Mouse (Mus musculus) hindbrain, embryonic 12.5 days (tissue): ENCODE data around the gene Tbc1d17. TPM values are rescaled to one million over a fixed set of nuclear protein-coding genes. Genes with fewer than 3 reads are reported as not detected.

ENCODE experiments used
- ATAC-seq: fragments of 200-750 bp; cut with Nextera tagmentation; 2 replicates; pipeline ENCODE4 v1.8.0; 2017; ENCODE audit warnings: moderate TSS enrichment; ENCODE audit not compliant: low FRiP score
- H3K27ac ChIP-seq: fragments of 300-500 bp; sonication (generic); 2 replicates; pipeline ENCODE4 v1.5.1; 2016; ENCODE audit warnings: mild to moderate bottlenecking
- H3K27me3 ChIP-seq: fragments of 300-500 bp; sonication (generic); 2 replicates; pipeline ENCODE4 v1.6.1; 2016; ENCODE audit warnings: mild to moderate bottlenecking
- H3K36me3 ChIP-seq: fragments of 300-500 bp; sonication (generic); 2 replicates; pipeline ENCODE4 v1.6.1; 2016; ENCODE audit warnings: mild to moderate bottlenecking
- H3K4me1 ChIP-seq: fragments of 300-500 bp; sonication (generic); 2 replicates; pipeline ENCODE4 v1.6.1; 2016
- H3K4me2 ChIP-seq: fragments of 300-500 bp; sonication (generic); replicated peaks from 2 replicates; pipeline ENCODE4 v1.6.1; 2016; ENCODE audit warnings: mild to moderate bottlenecking
- H3K4me3 ChIP-seq: fragments of 300-500 bp; sonication (generic); 2 replicates; pipeline ENCODE4 v1.5.1; 2016; ENCODE audit warnings: mild to moderate bottlenecking
- H3K9ac ChIP-seq: fragments of 300-500 bp; sonication (generic); 2 replicates; pipeline ENCODE4 v1.6.1; 2016; ENCODE audit warnings: mild to moderate bottlenecking, moderate library complexity
- H3K9me3 ChIP-seq: fragments of 300-500 bp; sonication (generic); replicated peaks from 2 replicates; pipeline ENCODE4 v1.6.1; 2016; ENCODE audit warnings: mild to moderate bottlenecking
- WGBS: fragments of 180-500 bp; shearing (Covaris S2); methylation state at CpG from one replicate; pipeline ENCODE4 v1.1.7; 2016; 5-methylcytosine and 5-hydroxymethylcytosine counted together
- polyA plus RNA-seq: library from polyadenylated mRNA; unstranded; fragments of >200 nt; fragmentation: Nextera tagmentation; extraction: Ambion mirVana; gene quantifications from 2 replicates; pipeline ENCODE4 v1.2.1, GENCODE M21; 2016

The Tbc1d17 gene
- polyA plus RNA-seq, 1 experiment from 2014 or later, result 103 TPM

DNA sequence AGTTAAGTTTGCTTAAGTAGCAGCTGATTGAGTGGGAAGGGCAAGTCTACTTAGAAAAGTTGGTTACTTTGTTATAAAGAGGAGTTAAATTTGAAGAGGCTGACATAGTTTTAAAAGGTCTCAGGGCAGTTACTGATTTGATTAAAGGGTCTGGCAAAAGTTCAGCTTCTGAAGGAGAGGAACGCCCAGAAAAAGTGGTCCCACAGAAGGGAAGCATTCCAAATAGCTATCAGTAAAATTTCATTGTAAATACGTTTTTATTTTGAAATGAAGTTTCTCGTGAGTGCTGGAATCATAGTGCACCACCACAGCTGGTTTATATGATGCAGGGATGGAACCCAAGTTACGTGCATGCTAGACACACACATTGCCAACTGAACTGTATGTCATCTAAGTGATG is 16.1 kb downstream of the Tbc1d17 start:
- H3K9ac ChIP-seq, result no peak overlapping the region
- H3K4me1 ChIP-seq, result no peaks in the 10 kb centered on the region
- 83% methylated on average over 4 of the region's 4 CpGs for WGBS
- no peak overlapping the region for H3K4me3 ChIP-seq
- peaks cover 2% of the 10 kb centered on the region; the same call in 1 of the 2 replicates for H3K27me3 ChIP-seq
- peaks cover 44% of the 10 kb centered on the region for H3K36me3 ChIP-seq
- no peak overlapping the region for H3K27ac ChIP-seq
- no peak overlapping the region for H3K4me2 ChIP-seq
- H3K9me3 ChIP-seq, result no peaks in the 10 kb centered on the region
- ATAC-seq, result no peak

DNA sequence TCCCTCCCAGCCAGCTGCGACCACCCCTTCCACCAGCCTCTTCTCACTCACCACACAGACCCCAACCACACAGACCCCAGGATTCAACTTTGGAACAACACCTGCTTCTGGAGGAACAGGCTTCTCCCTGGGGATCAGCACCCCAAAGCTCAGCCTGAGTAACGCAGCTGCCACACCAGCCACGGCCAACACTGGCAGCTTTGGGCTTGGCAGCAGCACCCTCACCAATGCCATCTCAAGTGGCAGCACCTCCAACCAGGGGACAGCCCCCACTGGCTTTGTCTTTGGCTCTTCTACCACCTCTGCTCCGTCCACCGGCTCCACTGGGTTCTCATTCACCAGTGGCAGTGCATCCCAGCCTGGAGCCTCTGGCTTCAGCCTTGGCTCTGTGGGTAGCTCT is 20.2 kb downstream of the Tbc1d17 start:
- H3K27me3 ChIP-seq, result no peaks in the 10 kb centered on the region
- H3K27ac ChIP-seq, result no peak overlapping the region
- H3K4me2 ChIP-seq, result no peak overlapping the region
- H3K4me3 ChIP-seq, result no peak overlapping the region
- ATAC-seq, result no peak
- WGBS, result 97% methylated on average over 5 of the region's 5 CpGs
- H3K9ac ChIP-seq, result no peak overlapping the region
- H3K4me1 ChIP-seq, result peaks cover 8% of the 10 kb centered on the region; the same call in 1 of the 2 replicates
- no peaks in the 10 kb centered on the region for H3K9me3 ChIP-seq
- peaks cover 44% of the 10 kb centered on the region for H3K36me3 ChIP-seq

DNA sequence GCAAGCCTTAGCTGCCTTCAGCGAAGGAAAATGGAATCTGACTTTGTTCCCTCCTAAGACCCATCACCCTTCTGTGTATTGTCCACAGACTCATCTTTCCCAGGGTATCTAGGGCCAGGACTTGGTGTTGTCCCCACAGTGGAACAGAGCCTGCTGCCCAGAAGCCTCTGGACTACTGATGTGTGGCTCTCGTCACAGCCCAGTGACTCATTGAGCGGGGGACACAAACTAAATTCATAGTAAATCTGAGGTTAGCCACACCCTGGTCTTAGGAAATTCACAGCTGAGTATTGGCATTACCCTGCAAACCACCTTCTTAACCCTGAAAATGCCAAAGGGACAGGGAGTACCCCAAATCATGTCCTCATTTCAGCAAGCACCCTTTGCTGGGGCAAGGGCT is 22.1 kb downstream of the Tbc1d17 start:
- Histone ChIP-seq H3K27me3 (no peaks in the 10 kb centered on the region), H3K4me1 (peaks cover 8% of the 10 kb centered on the region; the same call in 1 of the 2 replicates), H3K36me3 (peaks cover 38% of the 10 kb centered on the region), H3K9ac (no peak overlapping the region), H3K9me3 (no peaks in the 10 kb centered on the region), H3K4me2 (no peak overlapping the region), H3K4me3 (no peak overlapping the region), H3K27ac (no peak overlapping the region)
- no peak for ATAC-seq
- WGBS, result 93% methylated on average over 3 of the region's 3 CpGs

DNA sequence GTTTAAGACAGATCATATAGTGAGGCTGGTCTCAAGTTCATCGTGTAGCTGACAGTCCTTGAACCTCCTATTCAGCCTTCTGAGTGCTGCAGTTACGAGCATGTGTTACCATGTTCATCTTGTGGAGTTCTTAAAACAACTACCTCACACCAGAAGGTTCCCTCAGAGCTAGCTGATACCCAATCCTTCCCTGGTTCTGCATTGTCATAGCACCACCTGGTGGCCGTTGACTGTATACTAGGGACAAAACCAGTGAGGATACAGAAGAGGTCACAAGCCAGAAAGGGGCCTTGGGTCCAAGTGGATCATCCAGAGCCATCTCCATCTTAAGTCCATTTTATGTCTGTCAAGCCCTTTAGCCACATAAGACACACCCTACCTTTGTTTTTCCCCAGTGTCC is 24.0 kb downstream of the Tbc1d17 start:
- Histone ChIP-seq H3K27ac (no peak overlapping the region; the same call in 1 of the 2 replicates), H3K9ac (no peak overlapping the region), H3K4me1 (peaks cover 15% of the 10 kb centered on the region), H3K36me3 (peaks cover 20% of the 10 kb centered on the region), H3K4me3 (no peak overlapping the region), H3K9me3 (no peaks in the 10 kb centered on the region), H3K27me3 (no peaks in the 10 kb centered on the region), H3K4me2 (no peak overlapping the region)
- 31% methylated on average over 3 of the region's 3 CpGs for WGBS
- ATAC-seq, result peak; percentile 68

DNA sequence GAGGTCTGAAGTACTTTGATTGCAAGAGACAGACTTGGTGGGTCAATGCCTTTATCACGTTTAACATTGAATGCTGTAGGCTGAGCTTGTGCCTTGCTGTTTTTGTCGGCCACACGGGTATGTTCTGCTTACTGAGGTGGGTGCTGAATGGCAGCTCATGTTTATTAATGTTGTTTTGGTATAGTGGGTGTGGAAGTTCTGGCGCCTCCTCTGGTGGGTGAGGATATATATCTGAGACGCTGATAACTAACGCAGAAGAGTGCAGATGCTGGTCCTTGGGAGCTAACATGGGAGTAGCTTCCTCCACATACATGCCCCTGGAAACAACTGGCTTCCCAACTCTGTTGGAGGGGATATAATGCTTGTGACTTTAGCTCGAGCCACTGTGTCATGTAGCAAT is 25.5 kb downstream of the Tbc1d17 start:
- Histone ChIP-seq H3K27ac (no peak overlapping the region), H3K27me3 (no peaks in the 10 kb centered on the region), H3K4me1 (peaks cover 30% of the 10 kb centered on the region), H3K4me2 (no peak overlapping the region), H3K9me3 (no peaks in the 10 kb centered on the region), H3K36me3 (peaks cover 5% of the 10 kb centered on the region), H3K9ac (no peak overlapping the region), H3K4me3 (no peak overlapping the region)
- no peak for ATAC-seq
- WGBS, result 40% methylated on average over 7 of the region's 7 CpGs

DNA sequence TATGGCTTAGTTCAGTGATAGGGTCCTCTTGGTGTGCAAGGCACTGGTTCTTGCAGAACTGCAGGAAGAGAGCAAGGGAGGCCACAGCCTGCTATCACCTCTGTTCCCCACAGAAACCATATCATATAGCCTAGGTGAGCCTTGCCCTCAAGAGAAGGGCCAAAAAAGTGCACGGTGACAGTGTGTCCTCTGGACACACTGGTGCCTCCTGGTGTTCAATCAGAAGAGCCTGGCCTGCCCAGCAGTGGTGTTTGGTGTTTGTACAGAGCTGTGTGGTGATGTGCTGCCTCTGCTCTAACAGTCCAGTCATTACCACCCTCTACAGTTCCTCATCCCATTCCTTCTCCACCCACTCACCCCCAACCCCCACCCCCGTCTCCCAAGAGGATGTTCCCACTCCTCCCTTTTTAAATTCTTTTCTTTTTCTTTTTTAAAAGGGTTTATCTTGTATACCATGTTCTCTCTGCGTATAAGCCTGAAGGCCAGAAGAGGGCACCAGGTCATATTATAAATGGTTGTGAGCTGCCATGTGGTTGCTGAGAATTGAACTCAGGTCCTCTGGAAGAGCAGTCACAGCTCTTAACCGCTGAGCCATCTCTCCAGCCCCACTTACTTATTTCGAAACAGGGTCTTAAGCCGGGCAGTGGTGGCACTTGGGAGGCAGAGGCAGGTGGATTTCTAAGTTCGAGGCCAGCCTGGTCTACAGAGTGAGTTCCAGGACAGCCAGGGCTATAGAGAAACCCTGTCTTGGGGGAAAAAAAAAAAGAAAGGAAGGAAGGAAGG is 27.0 kb downstream of the Tbc1d17 start:
- ATAC-seq, result no peak
- peaks cover 45% of the 10 kb centered on the region for H3K4me1 ChIP-seq

DNA sequence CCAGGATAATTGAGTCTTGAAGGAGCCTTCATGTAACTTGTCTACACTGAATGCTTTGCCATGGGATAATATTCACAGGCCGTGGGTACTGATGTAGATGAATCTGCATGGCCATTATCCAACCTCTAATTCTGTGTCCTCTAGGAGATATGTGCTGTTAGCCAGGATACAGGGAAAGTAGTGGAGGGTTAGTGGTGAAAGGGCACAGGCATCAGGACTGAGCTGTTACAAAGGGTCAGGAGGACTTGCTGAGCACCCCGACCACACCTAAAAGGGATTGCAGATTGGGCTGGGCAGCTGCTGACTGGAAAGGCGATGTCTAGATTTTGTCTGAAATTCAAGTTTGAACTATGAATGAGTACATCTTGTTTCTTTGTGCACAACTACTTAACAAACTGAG is 28.4 kb downstream of the Tbc1d17 start:
- no peak overlapping the region for H3K9ac ChIP-seq
- no peak overlapping the region for H3K4me3 ChIP-seq
- H3K4me1 ChIP-seq, result peaks cover 46% of the 10 kb centered on the region
- H3K4me2 ChIP-seq, result no peak overlapping the region
- H3K9me3 ChIP-seq, result no peaks in the 10 kb centered on the region
- H3K27me3 ChIP-seq, result no peaks in the 10 kb centered on the region
- H3K27ac ChIP-seq, result no peak overlapping the region
- 85% methylated on average over 3 of the region's 3 CpGs for WGBS
- H3K36me3 ChIP-seq, result no peaks in the 10 kb centered on the region
- no peak for ATAC-seq

More for the DNA sequence above, 27.0 kb downstream of the Tbc1d17 start:
- no peaks in the 10 kb centered on the region for H3K36me3 ChIP-seq
- H3K9me3 ChIP-seq, result no peaks in the 10 kb centered on the region
- no peaks in the 10 kb centered on the region for H3K27me3 ChIP-seq
- H3K4me3 ChIP-seq, result no peak overlapping the region
- no peak overlapping the region for H3K4me2 ChIP-seq
- 88% methylated on average over 7 of the region's 7 CpGs for WGBS
- no peak overlapping the region for H3K9ac ChIP-seq
- no peak overlapping the region for H3K27ac ChIP-seq

DNA sequence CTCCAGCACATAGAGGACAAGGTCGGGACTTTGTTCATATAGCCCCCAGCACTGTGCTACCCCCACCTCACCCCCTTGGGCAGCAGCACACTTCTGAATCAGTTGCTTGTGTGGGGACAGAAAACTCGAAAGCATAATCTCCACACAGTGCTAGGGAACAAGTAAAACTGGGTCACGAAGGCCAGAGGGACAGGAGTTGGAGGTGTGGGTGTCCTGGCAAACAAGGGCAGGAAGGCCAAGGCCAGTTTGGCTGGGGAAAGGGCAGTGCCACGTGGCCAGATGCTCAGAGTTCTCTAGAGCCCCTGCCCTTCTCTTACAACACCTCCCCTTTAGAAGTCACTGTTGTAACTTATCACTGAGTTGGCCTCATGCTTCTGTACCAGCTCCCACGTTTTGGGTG is 29.0 kb downstream of the Tbc1d17 start:
- no peak for ATAC-seq
- Histone ChIP-seq H3K4me2 (no peak overlapping the region), H3K9me3 (no peaks in the 10 kb centered on the region), H3K4me1 (peaks cover 49% of the 10 kb centered on the region), H3K27me3 (no peaks in the 10 kb centered on the region), H3K9ac (no peak overlapping the region), H3K27ac (no peak overlapping the region), H3K36me3 (no peaks in the 10 kb centered on the region), H3K4me3 (no peak overlapping the region)
- 78% methylated on average over 5 of the region's 5 CpGs for WGBS

DNA sequence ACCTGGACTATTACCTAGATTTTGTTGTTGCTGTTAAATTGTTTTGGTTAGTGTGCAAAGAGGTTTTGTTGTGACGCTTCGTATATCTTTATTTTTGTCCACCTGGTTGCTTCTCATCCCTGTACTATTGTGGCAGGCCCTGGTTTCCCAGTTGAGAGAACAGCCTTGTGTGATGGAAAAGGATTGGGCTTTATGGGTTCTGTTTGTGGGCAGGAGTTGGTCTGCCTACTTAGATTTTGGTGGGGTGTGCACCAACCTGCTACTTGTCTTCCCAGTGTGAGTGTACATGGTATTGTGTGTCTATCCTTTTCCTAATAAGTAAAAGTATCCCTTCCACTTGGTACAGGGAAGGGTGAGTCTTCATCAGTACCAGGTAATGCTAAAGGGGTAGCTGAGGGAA is 29.5 kb downstream of the Tbc1d17 start:
- H3K27ac ChIP-seq, result no peak overlapping the region
- H3K4me1 ChIP-seq, result peaks cover 47% of the 10 kb centered on the region
- H3K9ac ChIP-seq, result peak overlapping the region; percentile 89; the same call in 1 of the 2 replicates
- no peaks in the 10 kb centered on the region for H3K9me3 ChIP-seq
- ATAC-seq, result no peak
- no peaks in the 10 kb centered on the region for H3K27me3 ChIP-seq
- no peaks in the 10 kb centered on the region for H3K36me3 ChIP-seq
- peak overlapping the region; percentile 83 for H3K4me3 ChIP-seq
- WGBS, result 96% methylated on average over 2 of the region's 2 CpGs
- H3K4me2 ChIP-seq, result peak overlapping the region; percentile 80

DNA sequence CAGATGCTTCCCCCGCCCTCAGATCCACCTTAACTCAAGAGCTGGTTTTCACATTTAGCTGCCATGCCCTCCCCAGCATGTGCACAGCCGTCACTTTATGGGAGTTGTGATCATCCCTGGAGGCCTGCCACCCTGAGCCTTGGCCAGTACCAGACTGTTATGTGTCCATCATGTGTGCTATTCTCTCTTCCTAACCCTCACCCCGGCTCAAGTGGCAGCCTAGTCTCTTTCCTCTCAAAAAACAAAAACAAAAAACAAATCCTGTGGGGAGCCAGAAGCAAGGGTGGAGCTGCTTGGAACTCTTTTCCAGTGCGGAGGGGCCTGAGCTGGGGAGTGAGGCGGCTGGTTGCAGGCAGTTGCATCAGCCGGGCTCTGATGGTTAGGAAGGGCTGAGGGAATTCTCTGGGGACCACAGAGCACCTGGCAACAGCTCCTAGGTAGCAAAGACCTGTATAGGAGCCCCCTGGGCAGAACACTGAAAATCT is 30.1 kb downstream of the Tbc1d17 start:
- Histone ChIP-seq H3K36me3 (peaks cover 5% of the 10 kb centered on the region; the same call in 1 of the 2 replicates), H3K4me3 (peak overlapping the region; percentile 83), H3K27me3 (no peaks in the 10 kb centered on the region), H3K4me1 (peaks cover 46% of the 10 kb centered on the region), H3K9ac (peak overlapping the region; percentile 89), H3K27ac (no peak overlapping the region), H3K4me2 (peak overlapping the region; percentile 80), H3K9me3 (no peaks in the 10 kb centered on the region)
- 52% methylated on average over 6 of the region's 6 CpGs for WGBS
- no peak for ATAC-seq

DNA sequence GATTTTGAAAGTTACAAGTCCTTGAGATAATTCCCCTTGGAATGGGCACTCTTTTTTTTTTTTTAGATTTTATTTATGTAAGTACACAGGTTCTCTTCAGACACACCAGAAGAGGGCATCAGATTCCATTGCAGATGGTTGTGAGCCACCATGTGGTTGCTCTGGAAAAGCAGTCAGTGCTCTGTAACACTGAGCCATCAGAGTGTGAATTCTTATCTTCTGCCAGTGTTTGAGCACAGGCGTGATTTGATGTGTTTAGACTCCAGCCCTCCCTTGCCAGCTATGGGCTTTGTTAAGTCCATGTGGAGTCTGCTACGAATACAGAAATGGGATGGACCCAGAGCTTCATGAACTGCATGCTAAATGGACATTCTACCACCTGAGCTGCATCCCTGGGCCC is 30.7 kb downstream of the Tbc1d17 start:
- H3K9ac ChIP-seq, result peak overlapping the region; percentile 89; the same call in 1 of the 2 replicates

DNA sequence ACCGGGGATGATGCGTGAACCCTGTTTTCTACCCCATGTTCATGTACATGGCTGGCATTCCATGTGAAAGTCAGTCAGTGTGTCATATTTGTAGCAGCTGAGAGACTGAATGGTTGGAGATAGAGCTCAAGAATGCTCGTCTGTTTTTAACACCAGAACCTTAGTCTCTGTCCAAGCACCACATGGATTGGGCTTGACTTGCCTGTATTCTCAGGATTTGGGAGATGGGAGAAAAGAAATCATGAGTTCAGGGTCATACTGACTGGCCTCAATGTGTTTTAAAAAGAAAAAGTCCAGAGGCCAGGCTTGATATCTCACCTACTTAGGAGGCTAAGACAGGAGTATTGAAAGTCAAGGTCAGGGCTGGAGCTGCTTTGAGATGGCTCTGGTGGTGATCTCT is 31.4 kb downstream of the Tbc1d17 start:
- WGBS, result 34% methylated on average over 3 of the region's 3 CpGs
- H3K9ac ChIP-seq, result peak overlapping the region; percentile 89
- H3K27ac ChIP-seq, result no peak overlapping the region
- peaks cover 5% of the 10 kb centered on the region; the same call in 1 of the 2 replicates for H3K36me3 ChIP-seq
- H3K4me1 ChIP-seq, result peaks cover 46% of the 10 kb centered on the region
- H3K4me3 ChIP-seq, result peak overlapping the region; percentile 83
- ATAC-seq, result no peak
- H3K4me2 ChIP-seq, result peak overlapping the region; percentile 80
- no peaks in the 10 kb centered on the region for H3K27me3 ChIP-seq
- no peaks in the 10 kb centered on the region for H3K9me3 ChIP-seq

More for the DNA sequence above, 30.7 kb downstream of the Tbc1d17 start:
- H3K27me3 ChIP-seq, result no peaks in the 10 kb centered on the region
- peaks cover 46% of the 10 kb centered on the region for H3K4me1 ChIP-seq
- no peaks in the 10 kb centered on the region for H3K9me3 ChIP-seq
- no peak for ATAC-seq
- H3K27ac ChIP-seq, result no peak overlapping the region
- WGBS, result 48% methylated on average over 2 of the region's 2 CpGs
- peak overlapping the region; percentile 80 for H3K4me2 ChIP-seq
- H3K4me3 ChIP-seq, result peak overlapping the region; percentile 83
- H3K36me3 ChIP-seq, result peaks cover 5% of the 10 kb centered on the region; the same call in 1 of the 2 replicates
